Mouse (Mus musculus) cerebellum, adult 8-10 months (tissue): ENCODE results near the gene Tdp1.

Experiments used
- DNase-seq: peaks from one replicate; pipeline ENCODE4 v3.0.0; 2022

Gene Tdp1

DNA sequence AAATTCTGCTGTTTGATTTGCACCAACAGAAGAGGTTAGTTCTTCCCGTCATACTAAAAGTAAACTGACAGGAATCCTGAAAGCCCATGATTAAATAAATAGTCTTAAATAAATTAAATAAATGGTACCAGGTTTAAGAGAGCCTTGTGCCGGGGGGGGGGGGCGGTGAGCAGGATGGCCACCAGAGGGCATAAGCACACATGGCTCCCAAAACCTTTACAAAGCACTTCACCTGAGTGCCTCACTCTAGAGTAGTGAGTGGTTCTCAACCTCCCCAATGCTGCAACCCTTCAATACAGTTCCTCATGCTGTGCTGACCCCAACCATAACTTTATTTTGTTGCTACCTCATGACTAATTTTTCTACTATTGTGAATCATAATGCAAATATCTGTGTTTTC lies 15.7 kb downstream of the Tdp1 start:
- no peak for DNase-seq

DNA sequence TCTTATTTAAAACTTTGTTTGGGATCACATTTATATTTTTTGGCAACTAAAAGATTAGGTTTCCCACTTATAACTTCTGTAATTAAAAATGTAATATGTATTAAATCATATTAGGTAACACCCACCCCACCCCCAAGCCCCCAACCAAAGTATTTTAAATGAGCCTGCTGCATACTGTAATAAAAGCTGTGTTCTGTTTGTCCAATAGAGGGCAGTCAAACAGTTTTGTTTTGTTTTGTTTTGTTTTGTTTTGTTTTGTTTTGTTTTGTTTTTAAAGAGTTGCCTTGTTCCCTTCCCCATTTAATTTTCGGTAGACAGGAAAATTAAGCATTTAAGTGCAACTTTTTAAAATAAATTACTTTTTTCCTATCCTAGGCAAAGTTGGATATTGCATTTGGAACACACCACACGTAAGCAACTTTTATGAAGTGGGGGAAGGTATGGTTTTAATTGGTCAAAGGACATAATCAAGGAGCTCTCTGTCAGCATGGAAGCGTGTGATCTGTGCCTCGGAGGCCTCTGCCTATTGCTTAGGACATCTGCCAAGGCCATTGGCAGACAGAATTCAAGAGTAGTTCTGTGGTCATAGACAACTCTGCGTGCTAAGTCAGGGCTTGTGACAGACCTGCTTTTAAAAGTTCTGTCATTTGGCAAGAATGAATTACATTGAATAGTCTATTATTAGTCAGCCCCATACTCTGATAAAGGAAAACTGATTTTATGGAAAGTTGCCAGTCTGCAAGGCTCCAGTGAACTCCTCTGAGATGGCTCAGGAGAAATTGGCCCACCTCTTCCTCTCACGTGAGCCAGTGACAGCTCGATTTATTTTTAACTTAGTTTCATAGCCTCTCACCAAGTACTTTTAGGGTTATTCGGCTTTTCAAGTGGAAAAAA lies 17.9 kb downstream of the Tdp1 start:
- no peak for DNase-seq

DNA sequence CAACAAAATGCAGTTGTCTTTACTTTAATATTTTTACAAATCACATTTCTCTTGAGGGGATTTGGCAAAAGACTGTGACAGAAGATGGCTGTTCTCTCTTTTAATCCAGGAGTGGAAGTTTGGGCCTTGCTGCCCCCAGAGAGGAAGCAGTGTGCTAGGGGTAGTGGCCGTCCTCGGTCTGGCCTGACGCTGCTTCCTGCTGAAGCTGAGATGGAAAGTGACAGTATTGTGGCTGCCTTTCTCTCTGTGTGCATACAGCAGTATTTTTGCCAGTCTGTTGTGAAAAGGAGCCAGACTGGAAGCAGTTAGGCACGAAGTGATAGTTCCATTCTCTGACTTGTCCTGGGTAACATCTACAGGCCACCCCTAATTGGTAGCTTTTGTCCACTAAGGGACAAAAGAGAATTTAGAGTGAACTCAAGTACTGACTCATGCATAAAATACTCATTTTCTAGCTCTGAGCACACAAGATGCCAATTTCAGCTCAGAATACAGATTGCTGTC lies 18.6 kb downstream of the Tdp1 start:
- DNase-seq, result no peak

DNA sequence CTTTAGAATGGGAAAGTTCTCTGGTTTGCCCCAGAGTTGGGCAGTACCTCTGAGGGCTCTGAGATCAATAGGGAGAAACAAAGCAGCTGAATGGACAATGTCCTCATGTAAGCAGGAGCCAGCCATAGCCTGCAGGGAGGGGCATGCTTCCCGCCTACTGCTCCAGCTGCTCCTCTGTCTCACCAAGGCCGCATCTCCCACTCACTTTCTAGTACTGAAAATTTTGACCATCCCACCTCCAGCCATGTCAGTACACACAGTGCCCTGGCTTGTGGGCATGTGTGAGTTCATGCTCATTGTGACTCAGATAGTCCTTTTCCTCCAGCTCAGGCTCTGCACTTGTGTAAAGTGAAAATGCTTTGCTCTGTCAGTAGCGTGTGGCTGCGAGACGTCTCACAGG lies 20.2 kb downstream of the Tdp1 start:
- DNase-seq, result no peak

DNA sequence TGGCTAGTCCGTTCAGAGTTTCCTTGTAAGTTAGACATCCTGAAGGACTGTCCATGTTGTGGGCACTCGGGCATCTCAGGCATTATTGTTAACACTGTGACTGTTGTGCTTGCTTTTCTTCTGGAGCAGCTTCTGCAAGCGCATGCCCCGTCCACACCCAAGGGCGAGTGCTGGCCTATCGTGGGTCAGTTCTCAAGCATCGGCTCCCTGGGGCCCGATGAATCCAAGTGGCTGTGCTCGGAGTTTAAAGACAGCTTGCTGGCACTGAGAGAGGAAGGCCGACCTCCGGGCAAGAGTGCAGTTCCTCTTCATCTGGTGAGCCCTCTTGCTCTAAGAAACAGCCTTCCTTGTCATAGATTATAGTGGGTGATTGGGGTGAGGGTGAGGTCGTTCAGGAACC lies 27.1 kb downstream of the Tdp1 start:
- DNase-seq, result no peak

DNA sequence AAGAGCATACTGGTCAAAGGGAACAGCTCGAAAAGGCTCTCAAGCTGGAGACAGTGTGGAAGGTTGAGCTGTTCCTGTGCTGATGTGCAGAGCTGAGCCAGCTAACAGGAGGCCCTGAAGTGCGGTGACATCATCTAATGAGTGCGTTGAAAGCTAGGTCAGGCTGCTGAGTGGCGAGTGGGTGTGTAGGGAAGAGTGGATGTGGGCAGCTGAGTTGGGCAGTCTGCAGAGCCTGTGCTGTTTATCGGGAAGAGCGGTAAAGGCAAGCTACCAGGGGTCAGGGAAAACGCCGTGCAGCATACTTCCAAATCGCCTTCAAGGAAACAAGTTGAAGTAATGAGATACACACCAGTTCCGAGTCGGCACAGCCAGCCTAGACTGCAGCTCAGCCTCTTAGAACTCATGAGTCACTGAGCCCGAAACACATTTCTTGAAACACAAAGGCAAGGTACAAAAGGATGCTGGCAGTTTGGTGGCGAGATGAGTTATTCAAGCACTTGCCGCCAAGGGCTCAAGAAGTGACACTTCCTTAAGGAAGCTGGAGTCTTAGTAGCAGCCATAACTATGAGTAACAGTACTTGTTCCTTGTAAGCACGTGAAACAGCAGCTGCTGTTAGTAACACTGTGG lies 33.6 kb downstream of the Tdp1 start:
- DNase-seq, result no peak

DNA sequence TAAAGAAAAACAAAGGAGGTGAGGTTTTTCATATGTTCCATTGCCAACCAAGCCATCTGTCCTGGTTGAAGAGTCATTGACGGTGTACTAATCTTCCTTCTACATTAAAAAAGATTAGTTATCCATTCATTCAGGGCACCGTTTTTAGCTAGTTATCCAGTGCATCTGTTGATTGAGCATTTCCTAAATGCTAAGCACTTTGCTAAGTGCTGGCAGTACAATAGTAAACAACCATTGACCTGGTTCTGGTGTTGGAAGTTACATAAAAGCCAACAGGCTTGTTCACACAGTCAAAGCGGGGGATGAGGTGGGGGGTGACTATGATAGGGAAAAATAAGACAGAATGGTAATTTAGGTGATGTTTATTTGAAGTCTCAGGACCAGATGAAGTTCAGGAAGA lies 35.3 kb downstream of the Tdp1 start:
- DNase-seq, result no peak

DNA sequence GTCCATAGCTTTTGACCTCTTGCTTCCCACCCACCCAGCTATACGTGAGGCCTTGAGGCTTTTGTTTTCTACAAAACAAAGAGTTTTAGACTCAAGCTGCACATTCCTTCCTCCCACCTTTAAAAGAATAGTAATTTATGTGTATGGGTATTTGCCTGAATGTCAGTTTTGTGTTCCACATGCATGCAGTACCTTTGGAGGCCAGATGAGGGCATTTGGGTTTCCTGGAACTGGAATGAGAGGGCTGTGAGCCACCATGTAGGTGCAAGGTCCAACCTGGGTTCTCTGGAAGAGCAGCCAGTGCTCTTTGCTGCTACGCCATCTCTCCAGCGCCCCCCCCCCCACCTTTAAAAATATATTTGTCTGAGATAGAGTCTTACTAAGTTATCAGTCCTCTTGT lies 36.7 kb downstream of the Tdp1 start:
- no peak for DNase-seq

DNA sequence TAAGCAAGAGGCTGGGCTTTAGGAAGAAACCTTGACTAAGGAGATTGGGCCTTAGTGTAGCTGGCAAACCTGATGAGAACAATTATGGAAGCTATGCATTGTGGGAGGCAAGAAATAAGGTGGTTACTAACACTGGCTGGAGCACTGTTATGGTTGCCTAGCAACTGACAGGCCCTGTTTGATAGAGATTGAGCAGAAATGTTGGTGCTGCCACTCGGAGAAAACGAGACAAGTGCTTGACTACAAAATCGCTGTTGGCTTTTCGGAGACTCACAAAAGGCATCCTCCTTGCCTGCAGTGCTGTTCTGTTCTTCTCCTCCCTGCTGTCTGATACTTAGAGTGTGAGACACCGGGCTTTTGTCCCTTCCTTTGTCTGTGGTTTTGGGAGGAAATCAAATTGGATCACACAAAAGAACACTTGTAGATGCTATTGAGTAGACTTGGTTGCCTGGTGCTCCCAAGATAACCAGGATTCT lies 38.9 kb downstream of the Tdp1 start:
- no peak for DNase-seq

DNA sequence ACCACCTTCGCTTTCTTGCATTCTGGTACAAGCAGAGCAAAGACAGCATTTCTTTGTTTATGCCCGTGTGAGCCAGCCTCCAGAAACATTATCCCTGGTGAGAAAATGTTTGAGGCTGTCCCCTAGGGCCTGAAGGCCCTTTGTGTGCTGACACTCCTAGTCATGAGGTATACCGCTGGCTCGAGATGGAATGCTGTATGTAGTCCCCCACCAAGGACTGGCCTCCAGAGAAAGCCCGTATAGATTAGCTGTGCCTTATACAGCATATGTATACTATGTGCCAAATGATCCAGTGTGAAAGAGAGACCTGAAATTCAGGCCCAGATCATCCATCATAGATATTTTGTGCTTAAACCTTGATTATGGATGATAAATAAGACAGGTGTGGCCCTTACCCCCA lies 39.4 kb downstream of the Tdp1 start:
- no peak for DNase-seq

DNA sequence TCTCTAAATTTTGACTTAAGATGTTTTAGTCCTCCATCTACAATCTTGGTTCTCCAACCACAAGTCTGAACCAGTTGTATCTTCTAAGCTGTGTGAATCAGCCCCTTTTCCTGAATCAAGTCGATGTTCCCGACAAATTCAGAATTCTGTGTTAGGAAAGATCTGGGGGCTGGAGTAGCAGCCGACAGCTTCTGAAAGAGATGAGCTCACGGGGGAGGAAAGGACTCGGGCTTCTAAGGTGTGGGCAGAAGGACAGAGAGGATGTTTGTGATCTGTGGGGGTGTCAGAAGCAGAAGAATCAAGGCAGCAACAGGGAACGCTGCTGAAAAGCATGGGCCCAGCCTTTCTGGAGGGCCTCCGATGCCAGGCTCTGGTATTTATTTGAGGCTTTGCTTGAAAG lies 44.0 kb downstream of the Tdp1 start:
- DNase-seq, result no peak

DNA sequence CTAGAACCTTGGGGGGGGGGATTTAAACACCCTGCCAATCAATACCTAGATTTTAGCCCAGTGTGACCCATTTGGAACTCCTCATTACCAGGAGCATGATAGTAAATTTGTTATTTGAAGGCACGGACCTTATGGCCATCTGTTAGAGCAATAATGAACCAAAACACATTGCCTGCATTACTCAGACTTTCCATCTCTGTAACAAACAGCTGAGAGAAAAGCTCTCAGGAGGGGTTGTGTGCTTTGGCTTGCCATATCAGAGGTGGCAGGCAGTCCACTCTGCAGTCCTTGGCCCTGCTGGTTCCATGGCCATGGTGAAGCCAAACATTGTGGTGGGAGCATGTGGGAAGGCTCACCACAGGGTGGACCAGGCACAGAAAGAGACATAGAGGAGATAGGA lies 44.8 kb downstream of the Tdp1 start:
- no peak for DNase-seq

DNA sequence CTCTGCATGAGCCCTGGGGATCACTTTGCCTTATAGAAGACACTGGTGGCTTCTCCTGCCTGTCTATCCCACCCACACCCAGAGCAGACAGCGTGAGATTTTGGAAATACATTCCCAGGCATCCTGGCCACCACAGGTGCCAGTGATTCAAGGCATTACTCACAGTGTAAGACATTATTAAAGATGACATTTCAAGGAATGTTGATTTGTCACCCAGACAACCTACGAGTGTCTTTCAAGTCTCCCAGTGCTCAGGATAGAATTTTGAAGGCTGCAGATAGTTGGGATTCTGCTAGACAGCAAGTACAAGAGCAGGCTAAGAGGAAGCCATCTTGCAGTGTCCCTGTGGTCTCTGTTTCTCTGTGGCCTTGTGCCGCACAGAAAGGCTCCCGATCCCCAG lies 47.9 kb downstream of the Tdp1 start:
- DNase-seq, result no peak

DNA sequence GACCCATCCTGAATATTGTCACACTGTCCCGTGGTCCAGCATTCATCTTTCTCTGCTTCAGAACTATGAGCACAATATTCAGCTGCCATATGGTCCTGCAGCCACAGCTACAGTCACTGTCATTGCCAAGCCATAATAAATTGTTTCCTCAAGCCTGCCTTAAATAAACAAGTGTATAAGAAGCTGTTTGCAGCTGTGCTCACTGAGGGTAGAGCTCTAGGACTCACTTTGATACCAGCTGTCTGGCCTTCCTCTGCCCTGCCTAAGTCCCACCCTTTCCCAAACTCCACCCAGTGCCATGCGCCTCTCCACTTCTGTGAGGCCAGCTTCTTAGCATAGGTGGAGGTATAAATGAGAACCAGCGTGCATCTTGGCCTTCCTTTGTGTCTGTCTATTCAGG lies 49.3 kb downstream of the Tdp1 start:
- DNase-seq, result no peak

DNA sequence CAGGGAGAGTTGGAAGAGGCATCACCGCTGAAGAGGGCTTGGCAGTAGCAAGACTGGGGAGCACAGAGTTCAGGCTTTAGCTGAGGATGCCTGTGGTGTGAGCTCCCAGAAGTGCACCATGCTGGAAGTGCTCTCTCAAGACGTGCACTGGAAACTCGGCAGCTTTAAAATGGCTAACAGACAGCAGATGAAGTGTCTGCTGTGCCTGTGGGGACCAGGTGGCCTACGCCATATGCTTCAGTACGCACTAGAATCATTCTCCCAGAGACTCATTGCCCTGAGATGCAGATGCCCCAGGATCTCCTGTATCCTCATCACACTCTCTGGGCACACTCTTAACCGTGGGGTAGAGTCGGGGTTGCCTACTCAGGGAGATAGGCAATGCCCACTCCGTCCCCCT lies 51.1 kb downstream of the Tdp1 start:
- no peak for DNase-seq

DNA sequence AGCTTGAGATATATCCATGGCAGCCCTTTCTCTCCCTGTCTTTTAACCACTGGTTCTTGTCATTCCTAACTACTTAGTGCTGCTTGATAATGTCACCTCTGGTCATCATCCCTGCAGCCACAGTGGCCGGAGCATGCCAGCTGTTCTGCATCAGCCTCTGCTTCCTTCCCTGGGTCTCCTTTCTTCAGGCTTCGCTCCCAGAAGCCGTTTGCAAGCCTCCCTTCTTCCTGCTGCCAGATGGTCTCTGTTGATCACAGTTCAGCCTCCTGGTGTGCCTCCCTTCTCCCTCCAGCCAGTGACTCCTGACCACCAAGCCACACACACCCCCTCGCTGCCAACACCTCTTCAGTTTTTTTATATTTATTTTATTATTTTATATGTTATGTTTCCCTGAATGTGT lies 54.2 kb downstream of the Tdp1 start:
- DNase-seq, result no peak

DNA sequence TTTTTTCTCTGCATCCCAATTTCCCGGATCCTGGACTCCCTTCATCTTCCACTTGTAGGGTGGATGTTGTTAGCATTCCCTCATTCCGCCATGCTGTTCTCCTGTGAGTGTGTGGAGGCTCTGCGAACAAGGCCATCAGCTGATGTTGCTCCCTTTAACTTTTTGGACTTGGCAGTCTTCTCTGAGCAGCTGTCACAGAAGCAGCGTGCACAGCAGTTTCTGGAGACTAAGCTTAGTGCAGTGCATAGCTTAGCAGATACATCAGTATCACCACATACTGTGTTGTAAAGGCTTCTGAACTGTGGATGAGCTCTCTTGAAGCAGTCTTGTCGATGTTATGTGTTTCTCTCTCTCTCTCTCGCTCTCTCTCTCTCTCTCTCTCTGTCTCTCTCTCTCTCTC lies 54.9 kb downstream of the Tdp1 start:
- DNase-seq, result no peak

DNA sequence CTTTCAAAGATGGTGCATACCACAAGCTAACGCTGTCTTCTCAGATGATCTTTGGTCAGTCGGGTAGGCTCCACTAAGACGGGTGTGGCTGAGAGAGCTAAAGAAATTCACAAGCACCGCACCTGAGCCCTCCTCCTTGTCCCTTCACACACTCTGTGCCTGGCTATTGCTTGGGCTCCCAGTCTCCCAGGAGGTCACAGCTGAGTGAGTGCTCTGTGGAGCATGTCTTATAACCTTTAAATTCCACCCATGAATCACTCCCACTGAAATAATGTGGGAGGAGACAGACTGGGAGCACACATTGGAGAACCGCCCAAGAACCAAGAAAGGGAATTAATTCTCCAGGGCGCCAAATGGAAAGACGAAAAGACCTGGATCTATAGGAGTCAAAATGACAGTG lies 56.4 kb downstream of the Tdp1 start:
- DNase-seq, result no peak

DNA sequence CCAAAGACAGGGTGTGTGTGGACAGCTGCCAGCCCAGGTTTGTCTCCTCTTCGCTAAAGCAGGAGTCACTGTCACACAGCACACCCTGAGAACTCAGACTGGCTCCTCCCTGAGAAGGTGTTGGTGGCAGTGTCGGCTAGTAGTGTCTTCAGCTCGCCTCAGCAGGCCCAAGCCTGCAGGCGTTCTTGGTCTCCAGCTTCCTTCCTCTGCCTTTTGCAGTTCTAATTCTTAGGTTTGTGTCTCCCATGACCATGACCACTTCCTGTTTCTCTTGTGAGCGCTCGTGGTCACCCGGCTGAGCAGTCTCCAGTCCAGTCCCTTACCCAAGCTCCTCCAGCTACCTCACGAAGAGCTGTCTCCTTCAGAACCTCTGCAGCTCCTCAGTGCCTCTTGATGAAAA lies 58.1 kb downstream of the Tdp1 start:
- DNase-seq, result no peak

DNA sequence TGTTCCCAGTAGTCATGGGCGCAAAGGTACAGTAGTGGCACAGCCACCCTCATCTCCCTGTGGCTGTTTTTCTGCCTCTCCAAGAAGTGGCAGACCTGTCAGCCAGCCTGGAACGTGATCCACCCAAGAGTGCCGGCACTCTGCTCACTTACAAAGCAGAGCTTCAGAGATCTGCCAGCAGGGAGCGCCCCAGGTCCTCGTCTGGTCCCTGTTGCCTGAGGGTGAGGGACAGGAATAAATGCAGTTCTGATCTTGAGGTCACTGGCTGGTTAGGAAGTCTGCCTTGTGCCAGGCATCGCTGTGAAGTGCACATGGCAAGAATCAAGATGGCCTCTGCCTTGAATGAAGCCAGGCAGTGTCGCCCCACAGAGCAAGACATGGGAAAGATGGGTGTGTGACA lies 68.6 kb downstream of the Tdp1 start:
- DNase-seq, result peak; percentile 46

DNA sequence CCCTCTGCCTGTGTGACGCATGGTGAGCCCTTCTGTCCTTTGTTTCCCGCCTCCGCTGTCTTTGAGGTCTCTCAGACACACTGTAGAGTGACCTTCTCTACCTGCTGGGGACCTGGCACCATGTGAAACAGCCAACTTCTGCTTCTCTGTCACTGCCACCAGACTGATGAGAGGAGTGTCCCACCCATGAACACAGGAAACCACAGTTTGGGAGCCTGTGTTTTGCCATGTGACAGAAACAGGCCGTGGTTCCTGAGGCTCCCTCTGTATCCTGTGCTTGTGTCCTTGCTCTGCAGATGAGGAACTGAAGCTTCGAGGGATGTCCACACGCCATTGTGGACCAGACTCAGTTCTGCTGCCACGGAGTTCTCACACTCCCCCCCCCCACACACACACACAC lies 72.1 kb downstream of the Tdp1 start:
- DNase-seq, result no peak

DNA sequence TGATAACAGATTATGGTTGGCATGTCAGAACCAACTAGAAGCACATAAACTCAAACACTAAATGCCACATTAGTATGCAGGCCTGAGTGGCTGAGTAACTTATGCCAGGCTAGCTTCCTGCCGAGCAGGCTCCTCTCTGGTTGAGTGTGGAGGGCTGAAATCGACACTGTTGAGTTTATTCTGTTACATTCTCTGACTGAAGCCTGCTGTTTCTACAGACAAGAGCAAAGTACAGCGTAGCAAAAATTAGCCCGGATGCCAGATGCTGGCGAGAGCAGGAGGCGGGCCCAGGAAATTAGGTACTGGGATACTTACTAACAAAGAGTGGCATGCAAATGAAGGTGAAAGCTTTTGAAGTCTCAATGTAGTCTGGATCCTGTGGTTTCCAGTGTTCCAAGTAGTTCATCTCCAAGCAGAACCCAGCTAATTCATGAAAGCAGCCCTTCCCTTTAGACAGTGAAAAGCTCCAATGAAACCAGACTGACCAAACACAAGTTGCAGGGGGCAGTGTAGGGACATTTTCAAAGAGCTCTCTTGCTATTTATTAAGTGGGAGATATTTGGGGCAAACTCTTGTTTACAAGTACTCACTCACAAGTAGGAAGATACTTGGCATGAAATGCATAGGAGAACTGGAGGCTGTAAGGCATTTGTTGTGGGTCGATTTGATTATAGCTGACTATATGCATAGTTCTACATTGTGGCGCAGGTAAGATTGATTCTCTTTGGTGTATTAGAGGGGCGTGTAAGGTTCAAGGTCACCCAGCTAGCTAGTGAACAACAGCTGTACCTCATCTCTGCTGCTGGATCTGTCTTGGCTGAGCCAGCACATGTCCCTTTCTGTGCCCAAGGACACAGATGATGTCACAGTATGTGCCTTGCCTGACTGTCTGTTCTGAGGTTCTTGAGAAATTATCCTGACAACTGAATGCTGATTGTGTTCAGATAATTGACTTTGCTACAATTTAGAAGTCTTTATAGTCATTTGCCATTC lies 74.0 kb downstream of the Tdp1 start:
- no peak for DNase-seq

DNA sequence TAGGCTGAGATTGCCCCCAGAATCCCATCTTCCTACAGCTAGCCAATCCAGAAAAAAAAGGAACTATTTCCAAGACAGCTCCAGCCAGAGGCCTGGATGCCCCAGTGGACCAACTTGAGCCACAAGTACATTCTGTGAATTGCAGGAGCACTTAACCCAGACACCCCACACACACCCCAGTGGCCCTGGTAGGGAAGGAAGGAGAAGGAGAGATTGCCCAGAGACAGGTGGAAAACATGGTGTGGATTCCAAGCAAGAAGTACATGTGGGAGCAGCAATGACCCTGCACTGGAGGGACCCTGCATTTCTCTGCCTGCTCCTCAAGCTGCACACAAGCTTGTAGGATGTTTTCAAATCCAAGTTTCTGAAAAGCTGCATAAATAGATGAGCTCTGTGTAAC lies 75.0 kb downstream of the Tdp1 start:
- DNase-seq, result no peak
